In genomic region chr12:68602682-68603081, GRCm38 (mm10) we compare ENCODE assay signal across 27 mouse cellular contexts.
DNase-seq lines count a peak whose midpoint lies in the region; ATAC-seq and TF ChIP-seq lines count a peak whose summit lies in the region.
"Had no signal": no experiment of that assay in that cellular context is flagged by ENCODE, and none has a peak within 500 bp of the region (broad histone marks: within the 10 kb centered on the region; RNA-seq: fewer than 3 reads in every experiment).

No protein-coding gene starts in this region.

- H3K9ac ChIP-seq in heart, adult 2 months (ENCODE audit: low read depth, low read length), result no peak overlapping the region
- H3K9ac ChIP-seq in midbrain, embryonic 12.5 days (replicated peaks), result no peak overlapping the region
- H3K9ac ChIP-seq in midbrain, embryonic 15.5 days, result no peak overlapping the region
- H3K9ac ChIP-seq: embryonic facial prominence, embryonic 12.5 days; embryonic facial prominence, embryonic 15.5 days; forebrain, postnatal 0 days; heart, embryonic 13.5 days; hindbrain, embryonic 14.5 days had no signal

- no peak overlapping the region for H3K4me2 ChIP-seq in midbrain, embryonic 12.5 days (replicated peaks)
- no peak overlapping the region for H3K4me2 ChIP-seq in midbrain, embryonic 15.5 days
- H3K4me2 ChIP-seq: embryonic facial prominence, embryonic 12.5 days; embryonic facial prominence, embryonic 15.5 days; heart, embryonic 13.5 days; hindbrain, embryonic 14.5 days had no signal

- no peak for TF ChIP-seq EP300 in heart, adult 2 months (IDR thresholded peaks at IDR 0.05; ENCODE audit: insufficient read depth, low read depth, low read length)

- H3K79me2 ChIP-seq in heart, adult 2 months (replicated peaks; ENCODE audit: control insufficient read depth, insufficient read depth, low read length), result no peaks in the 10 kb centered on the region

- intact Hi-C loops in heart, adult 2 months (cut with DNase I), result no loop called here

- no peak overlapping the region for H3K4me3 ChIP-seq in heart, adult 2 months
- H3K4me3 ChIP-seq in midbrain, embryonic 12.5 days, result no peak overlapping the region
- no peak overlapping the region for H3K4me3 ChIP-seq in midbrain, embryonic 15.5 days
- H3K4me3 ChIP-seq: embryonic facial prominence, embryonic 12.5 days; embryonic facial prominence, embryonic 15.5 days; gastrocnemius, adult 2 months; heart, embryonic 10.5 days; heart, embryonic 13.5 days had no signal

- TF ChIP-seq POLR2A in heart, adult 2 months (IDR thresholded peaks at IDR 0.05; ENCODE audit: insufficient read depth, low read depth, low read length), result no peak
- no peak for TF ChIP-seq POLR2A in brain, embryonic 14.5 days (IDR thresholded peaks at IDR 0.05; ENCODE audit: borderline replicate concordance, extremely low read depth, insufficient read depth, insufficient read length, poor library complexity, severe bottlenecking)

- H3K9me3 ChIP-seq in midbrain, embryonic 12.5 days, result no peaks in the 10 kb centered on the region
- H3K9me3 ChIP-seq in midbrain, embryonic 15.5 days, result no peaks in the 10 kb centered on the region
- H3K9me3 ChIP-seq: embryonic facial prominence, embryonic 12.5 days; embryonic facial prominence, embryonic 15.5 days; heart, embryonic 10.5 days; heart, embryonic 13.5 days had no signal

- no peaks in the 10 kb centered on the region for H3K4me1 ChIP-seq in heart, adult 2 months (ENCODE audit: control insufficient read depth, insufficient read depth, low read length)
- peaks cover 16% of the 10 kb centered on the region for H3K4me1 ChIP-seq in midbrain, embryonic 12.5 days
- peaks cover 16% of the 10 kb centered on the region for H3K4me1 ChIP-seq in midbrain, embryonic 15.5 days
- H3K4me1 ChIP-seq: embryonic facial prominence, embryonic 12.5 days; embryonic facial prominence, embryonic 15.5 days; heart, embryonic 10.5 days had no signal

- no peaks in the 10 kb centered on the region for H3K36me3 ChIP-seq in heart, adult 2 months (ENCODE audit: control insufficient read depth, insufficient read depth, low read length)
- no peaks in the 10 kb centered on the region for H3K36me3 ChIP-seq in midbrain, embryonic 12.5 days
- H3K36me3 ChIP-seq in midbrain, embryonic 15.5 days (replicated peaks), result no peaks in the 10 kb centered on the region
- H3K36me3 ChIP-seq: embryonic facial prominence, embryonic 12.5 days; embryonic facial prominence, embryonic 15.5 days; heart, embryonic 10.5 days; heart, embryonic 13.5 days had no signal

- DNase-seq in heart, adult 11 months, result peak; percentile 43
- no peak for DNase-seq in heart, adult 2 months
- DNase-seq in brain, embryonic 14.5 days (ENCODE audit: low read depth), result peak; percentile 50
- DNase-seq in retina, postnatal 1 day, result peak; percentile 82
- no peak for DNase-seq in right cerebral cortex, adult 18-20 months
- no peak for DNase-seq in urinary bladder, postnatal 4 days (ENCODE audit: low spot score in 2 of 2)
- DNase-seq: adrenal gland, postnatal 10 days; adrenal gland, postnatal 36 days; cerebellum, adult 11-12 months; cerebellum, adult 9-10 months; cerebellum, postnatal 25 days; forebrain, postnatal 0 days; gastrocnemius, adult 2 months; gastrocnemius, postnatal 14 days; heart, adult 18-20 months; heart, postnatal 14 days; heart, postnatal 4 days had no signal

- H3K27me3 ChIP-seq in heart, adult 2 months (ENCODE audit: control insufficient read depth, insufficient read depth, low read length), result no peaks in the 10 kb centered on the region
- no peaks in the 10 kb centered on the region for H3K27me3 ChIP-seq in midbrain, embryonic 12.5 days
- no peaks in the 10 kb centered on the region for H3K27me3 ChIP-seq in midbrain, embryonic 15.5 days (replicated peaks)
- H3K27me3 ChIP-seq: embryonic facial prominence, embryonic 12.5 days; embryonic facial prominence, embryonic 15.5 days; heart, embryonic 13.5 days; Patski had no signal

- no peak for TF ChIP-seq CTCF in heart, adult 2 months (IDR thresholded peaks at IDR 0.05)
- no peak for TF ChIP-seq CTCF in brain, embryonic 14.5 days (IDR thresholded peaks at IDR 0.05; ENCODE audit: borderline replicate concordance, extremely low read depth, insufficient read depth, insufficient read length)

- H3K27ac ChIP-seq in heart, adult 2 months, result no peak overlapping the region
- 0 out of 2 replicates have a peak overlapping the region, but pooled peaks have one; percentile 8 for H3K27ac ChIP-seq in midbrain, embryonic 12.5 days (replicated peaks)
- H3K27ac ChIP-seq in midbrain, embryonic 15.5 days, result no peak overlapping the region
- H3K27ac ChIP-seq: embryonic facial prominence, embryonic 12.5 days; embryonic facial prominence, embryonic 15.5 days; gastrocnemius, adult 2 months; heart, embryonic 10.5 days; heart, embryonic 13.5 days; hindbrain, embryonic 14.5 days; hindbrain, postnatal 0 days had no signal

- ATAC-seq in midbrain, embryonic 12.5 days (ENCODE audit: low FRiP score, low read depth), result no peak
- no peak for ATAC-seq in midbrain, embryonic 15.5 days (replicated peaks)
- ATAC-seq: forebrain, embryonic 14.5 days; forebrain, postnatal 0 days; hindbrain, postnatal 0 days; Patski had no signal

- WGBS in heart, adult 2 months, result 73% methylated on average over 4 of the region's 4 CpGs
- 11% methylated on average over 4 of the region's 4 CpGs for WGBS in midbrain, embryonic 12.5 days
- 17% methylated on average over 4 of the region's 4 CpGs for WGBS in midbrain, embryonic 15.5 days

Comparison
In these comparisons a context has a peak if more than half of its experiments do, and no peak if none do; other contexts are left out.
1. DNase-seq: peak in heart, adult 11 months (single experiment), brain, embryonic 14.5 days (single experiment) and retina, postnatal 1 day (single experiment); none in heart, adult 2 months (0 of 2), right cerebral cortex, adult 18-20 months (single experiment) and urinary bladder, postnatal 4 days (0 of 2).